Mouse (Mus musculus) small intestine, adult 2 months (tissue): ENCODE results near the gene Mthfr.

Experiments used
- CTCF ChIP-seq: fragments of 200-500 bp; IDR thresholded peaks from 2 replicates; pipeline ENCODE4 v1.5.1; 2012; ENCODE audit warnings: low read depth, mild to moderate bottlenecking, control low read depth, inconsistent platforms, low read length, moderate library complexity, mixed read lengths; ENCODE audit not compliant: insufficient replicate concordance, insufficient read length; ENCODE audit errors: extremely low read depth
- POLR2A ChIP-seq: fragments of 200-500 bp; IDR thresholded peaks from 2 replicates; pipeline ENCODE4 v1.6.1; 2012; ENCODE audit warnings: low read depth, mild to moderate bottlenecking, control low read depth, inconsistent platforms, low read length, moderate library complexity

DNA sequence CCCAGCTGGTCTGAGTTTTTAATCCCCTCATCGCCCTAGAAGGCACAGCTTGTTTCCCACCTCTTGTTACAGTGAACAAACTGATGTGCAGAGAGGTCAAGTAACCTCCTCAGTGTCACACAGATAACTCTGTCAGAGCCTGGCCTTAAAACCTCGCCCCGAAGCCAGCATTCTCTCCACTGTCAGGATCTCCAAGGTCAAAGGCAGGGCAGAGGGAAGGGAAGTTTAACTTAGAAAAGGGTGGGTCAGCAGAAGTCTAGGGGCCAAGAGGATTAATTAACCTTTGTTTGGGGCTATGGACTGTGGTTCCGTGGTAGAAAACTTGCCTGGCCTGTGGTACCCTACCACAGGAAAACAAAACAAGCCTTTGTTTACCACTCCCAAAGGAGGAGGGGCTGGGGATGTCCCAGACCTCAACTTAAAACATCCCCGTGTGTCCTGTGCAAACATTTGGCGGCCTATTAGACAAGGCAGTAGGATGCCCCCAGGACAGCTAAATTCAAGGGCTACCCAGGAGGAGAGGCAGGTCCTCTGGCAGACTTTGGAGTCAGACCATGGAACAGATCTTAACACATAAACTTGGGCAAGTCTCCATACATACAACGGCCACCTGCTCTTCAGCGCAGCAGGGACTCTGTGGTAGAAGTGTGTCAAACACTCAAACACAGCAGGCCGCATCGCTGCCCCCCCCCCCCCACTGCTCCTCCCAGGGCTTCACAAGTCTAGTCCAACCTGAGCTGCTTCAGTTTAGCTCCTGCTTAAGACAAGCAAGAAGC is 46.4 kb downstream of the Mthfr start:
- TF ChIP-seq CTCF (no peak), POLR2A (no peak)
